Mouse (Mus musculus) hindbrain, embryonic 14.5 days (tissue): ENCODE results near the gene Psmd2. TPM values are rescaled to one million over a fixed set of nuclear protein-coding genes. Genes with fewer than 3 reads are reported as not detected.

ENCODE experiments used
- ATAC-seq: fragments of 200-750 bp; cut with Nextera tagmentation; 2 replicates; pipeline ENCODE4 v1.8.0; 2017; ENCODE audit warnings: moderate number of reproducible peaks, mild to moderate bottlenecking, moderate TSS enrichment, moderate library complexity; ENCODE audit not compliant: low FRiP score
- DNase-seq: peaks from one replicate; pipeline ENCODE4 v3.0.0-alpha.2; 2015; ENCODE audit warnings: low spot score
- H3K27ac ChIP-seq: fragments of 300-500 bp; sonication (generic); 2 replicates; pipeline ENCODE4 v1.5.1; 2014; ENCODE audit warnings: mild to moderate bottlenecking, moderate library complexity
- H3K27me3 ChIP-seq: fragments of 300-500 bp; sonication (generic); 2 replicates; pipeline ENCODE4 v1.6.1; 2014; ENCODE audit warnings: mild to moderate bottlenecking, low read length, mixed read lengths; ENCODE audit not compliant: control insufficient read depth, insufficient read depth
- H3K36me3 ChIP-seq: fragments of 300-500 bp; sonication (generic); replicated peaks from 2 replicates; pipeline ENCODE4 v1.6.1; 2014; ENCODE audit not compliant: control insufficient read depth, insufficient read depth
- H3K4me1 ChIP-seq: fragments of 300-500 bp; sonication (generic); replicated peaks from 2 replicates; pipeline ENCODE4 v1.6.1; 2014; ENCODE audit warnings: antibody characterized with exemption, low read length, mixed read lengths; ENCODE audit not compliant: control insufficient read depth, insufficient read depth
- H3K4me2 ChIP-seq: fragments of 300-500 bp; sonication (generic); replicated peaks from 2 replicates; pipeline ENCODE4 v1.6.1; 2014; ENCODE audit warnings: mild to moderate bottlenecking, moderate library complexity
- H3K4me3 ChIP-seq: fragments of 300-500 bp; sonication (generic); replicated peaks from 2 replicates; pipeline ENCODE4 v1.5.1; 2014; ENCODE audit warnings: mild to moderate bottlenecking, low read length
- H3K9ac ChIP-seq: fragments of 300-500 bp; sonication (generic); 2 replicates; pipeline ENCODE4 v1.6.1; 2014
- H3K9me3 ChIP-seq: fragments of 300-500 bp; sonication (generic); 2 replicates; pipeline ENCODE4 v1.6.1; 2016; ENCODE audit warnings: low read length; ENCODE audit not compliant: control insufficient read depth
- WGBS: fragments of 180-500 bp; shearing (Covaris S2); extraction: QIAGEN DNeasy Blood & Tissue Kit; methylation state at CpG from one replicate; pipeline ENCODE4 v1.1.7; 2014; 5-methylcytosine and 5-hydroxymethylcytosine counted together
- polyA plus RNA-seq: library from polyadenylated mRNA; unstranded; fragments of >200 nt; fragmentation: Nextera tagmentation; extraction: Ambion mirVana; gene quantifications from 2 replicates; pipeline ENCODE4 v1.2.1, GENCODE M21; 2014

Gene Psmd2
- polyA plus RNA-seq, 1 experiment from 2014 or later, result 329 TPM

GRCm38 (mm10) chr16:20673706-20674303 is 22.4 kb downstream of the Psmd2 start:
- H3K4me3 ChIP-seq, result peak overlapping the region; percentile 98
- H3K9ac ChIP-seq, result peak overlapping the region; percentile 95
- DNase-seq (no peak), ATAC-seq (no peak)
- WGBS, result 11% methylated on average over 14 of the region's 14 CpGs
- H3K27me3 ChIP-seq, result no peaks in the 10 kb centered on the region
- peaks cover 18% of the 10 kb centered on the region for H3K4me1 ChIP-seq
- H3K27ac ChIP-seq, result peak overlapping the region; percentile 86; the same call in 1 of the 2 replicates
- H3K4me2 ChIP-seq, result peak overlapping the region; percentile 97
- no peaks in the 10 kb centered on the region for H3K9me3 ChIP-seq
- peaks cover 42% of the 10 kb centered on the region for H3K36me3 ChIP-seq

GRCm38 (mm10) chr16:20675213-20675612 is 23.8 kb downstream of the Psmd2 start:
- Histone ChIP-seq H3K27ac (no peak overlapping the region), H3K9me3 (no peaks in the 10 kb centered on the region), H3K27me3 (no peaks in the 10 kb centered on the region), H3K36me3 (peaks cover 56% of the 10 kb centered on the region), H3K9ac (no peak overlapping the region), H3K4me2 (no peak overlapping the region), H3K4me3 (no peak overlapping the region), H3K4me1 (peaks cover 18% of the 10 kb centered on the region)
- no peak for ATAC-seq
- 95% methylated on average over 6 of the region's 6 CpGs for WGBS
- no peak for DNase-seq

- H3K36me3 ChIP-seq, result peaks cover 70% of the 10 kb centered on the region
- no peak overlapping the region for H3K4me2 ChIP-seq
- no peak for ATAC-seq
- no peak overlapping the region for H3K9ac ChIP-seq
- H3K27me3 ChIP-seq, result no peaks in the 10 kb centered on the region
- no peaks in the 10 kb centered on the region for H3K9me3 ChIP-seq
- no peak overlapping the region for H3K4me3 ChIP-seq
- peaks cover 18% of the 10 kb centered on the region for H3K4me1 ChIP-seq
- DNase-seq, result no peak
- 86% methylated on average over 4 of the region's 4 CpGs for WGBS
- no peak overlapping the region for H3K27ac ChIP-seq
Measured at GRCm38 (mm10) chr16:20676702-20677101, 25.2 kb downstream of the Psmd2 start.

- ATAC-seq, result no peak
- WGBS, result 86% methylated on average over 5 of the region's 5 CpGs
- no peak overlapping the region for H3K4me2 ChIP-seq
Measured at GRCm38 (mm10) chr16:20677380-20677779, 25.9 kb downstream of the Psmd2 start.

GRCm38 (mm10) chr16:20677974-20678675 is 26.7 kb downstream of the Psmd2 start:
- Histone ChIP-seq H3K27me3 (no peaks in the 10 kb centered on the region), H3K9me3 (no peaks in the 10 kb centered on the region), H3K4me1 (peaks cover 15% of the 10 kb centered on the region), H3K9ac (no peak overlapping the region), H3K4me3 (no peak overlapping the region), H3K36me3 (peaks cover 85% of the 10 kb centered on the region), H3K4me2 (no peak overlapping the region), H3K27ac (no peak overlapping the region)
- DNase-seq, result no peak
- WGBS, result 68% methylated on average over 10 of the region's 10 CpGs
- ATAC-seq, result no peak

More at GRCm38 (mm10) chr16:20677380-20677779, 25.9 kb downstream of the Psmd2 start:
- no peak for DNase-seq
- no peak overlapping the region for H3K27ac ChIP-seq
- H3K27me3 ChIP-seq, result no peaks in the 10 kb centered on the region
- peaks cover 15% of the 10 kb centered on the region for H3K4me1 ChIP-seq
- H3K9ac ChIP-seq, result no peak overlapping the region
- no peaks in the 10 kb centered on the region for H3K9me3 ChIP-seq
- H3K36me3 ChIP-seq, result peaks cover 77% of the 10 kb centered on the region
- no peak overlapping the region for H3K4me3 ChIP-seq

- Histone ChIP-seq H3K4me1 (peaks cover 25% of the 10 kb centered on the region), H3K36me3 (peaks cover 69% of the 10 kb centered on the region), H3K4me2 (no peak overlapping the region), H3K27me3 (no peaks in the 10 kb centered on the region), H3K9me3 (no peaks in the 10 kb centered on the region), H3K9ac (no peak overlapping the region), H3K27ac (no peak overlapping the region), H3K4me3 (no peak overlapping the region)
- no peak for ATAC-seq
- 92% methylated on average over 3 of the region's 3 CpGs for WGBS
- no peak for DNase-seq
Measured at GRCm38 (mm10) chr16:20690774-20691173, 39.3 kb downstream of the Psmd2 start.

- Histone ChIP-seq H3K9ac (no peak overlapping the region), H3K27me3 (no peaks in the 10 kb centered on the region), H3K4me2 (no peak overlapping the region), H3K4me3 (no peak overlapping the region), H3K9me3 (no peaks in the 10 kb centered on the region), H3K36me3 (peaks cover 61% of the 10 kb centered on the region), H3K27ac (no peak overlapping the region), H3K4me1 (peaks cover 33% of the 10 kb centered on the region)
- 82% methylated on average over 1 of the region's 1 CpGs for WGBS
- ATAC-seq, result no peak
- no peak for DNase-seq
Measured at GRCm38 (mm10) chr16:20691617-20692016, 40.2 kb downstream of the Psmd2 start.

- H3K9me3 ChIP-seq, result no peaks in the 10 kb centered on the region
- 38% methylated on average over 16 of the region's 16 CpGs for WGBS
- peaks cover 38% of the 10 kb centered on the region for H3K4me1 ChIP-seq
- H3K27me3 ChIP-seq, result no peaks in the 10 kb centered on the region
- ATAC-seq (no peak; the same call in 1 of the 2 replicates), DNase-seq (no peak)
- H3K4me2 ChIP-seq, result peak overlapping the region; percentile 79; the same call in 1 of the 2 replicates
- H3K27ac ChIP-seq, result peak overlapping the region; percentile 97
- peak overlapping the region; percentile 79; the same call in 1 of the 2 replicates for H3K9ac ChIP-seq
- peak overlapping the region; percentile 63 for H3K4me3 ChIP-seq
- H3K36me3 ChIP-seq, result peaks cover 53% of the 10 kb centered on the region
Measured at GRCm38 (mm10) chr16:20692241-20692965, 41.0 kb downstream of the Psmd2 start.

GRCm38 (mm10) chr16:20693111-20693701 is 41.8 kb downstream of the Psmd2 start, which contains the start of gene Fam131a:
Gene Fam131a (plus strand): TSS chr16:20693241.
- Histone ChIP-seq H3K27me3 (no peaks in the 10 kb centered on the region), H3K27ac (peak within 1 kb of the TSS; percentile 97), H3K4me1 (peaks cover 40% of the 10 kb centered on the region), H3K9me3 (no peaks in the 10 kb centered on the region), H3K4me2 (peak within 1 kb of the TSS; percentile 79), H3K4me3 (peak within 1 kb of the TSS; percentile 63), H3K36me3 (peaks cover 45% of the 10 kb centered on the region), H3K9ac (peak within 1 kb of the TSS; percentile 79)
- ATAC-seq, result peak; percentile 95
- peak; percentile 95 for DNase-seq
- under 1% methylated on average over 36 of the region's 37 CpGs for WGBS
